ENCODE assay signal across 17 mouse cellular contexts in genomic region chr13:83762484-83762883, GRCm38 (mm10).
"Had no signal": no experiment of that assay in that cellular context is flagged by ENCODE, and none has a peak within 500 bp of the region (broad histone marks: within the 10 kb centered on the region; RNA-seq: fewer than 3 reads in every experiment).

No protein-coding gene starts in this region.

- DNase-seq: lung, adult 2 months; lung, postnatal 14 days; lung, postnatal 36 days; right cerebral cortex, postnatal 14 days; thymus, adult 2 months; thymus, postnatal 25 days; thymus, postnatal 4 days had no signal

- H3K9me3 ChIP-seq: lung, embryonic 15.5 days; megakaryocyte, embryonic 14.5 days; midbrain, embryonic 13.5 days; midbrain, embryonic 15.5 days; neural tube, embryonic 12.5 days; stomach, embryonic 15.5 days had no signal

- H3K9ac ChIP-seq: lung, embryonic 15.5 days; midbrain, embryonic 13.5 days; midbrain, embryonic 15.5 days; neural tube, embryonic 12.5 days; stomach, embryonic 15.5 days had no signal

- H3K27me3 ChIP-seq: lung, embryonic 15.5 days; megakaryocyte, embryonic 14.5 days; midbrain, embryonic 13.5 days; midbrain, embryonic 15.5 days; neural tube, embryonic 12.5 days; stomach, embryonic 15.5 days had no signal

- H3K4me3 ChIP-seq: lung, embryonic 15.5 days; megakaryocyte, embryonic 14.5 days; midbrain, embryonic 13.5 days; midbrain, embryonic 15.5 days; neural tube, embryonic 12.5 days; stomach, embryonic 15.5 days had no signal

- H3K4me1 ChIP-seq: lung, embryonic 15.5 days; megakaryocyte, embryonic 14.5 days; midbrain, embryonic 13.5 days; midbrain, embryonic 15.5 days; neural tube, embryonic 12.5 days; stomach, embryonic 15.5 days had no signal

- H3K27ac ChIP-seq: lung, embryonic 15.5 days; macrophage; midbrain, embryonic 13.5 days; midbrain, embryonic 15.5 days; neural tube, embryonic 12.5 days; stomach, embryonic 15.5 days; stomach, postnatal 0 days had no signal

- H3K36me3 ChIP-seq: lung, embryonic 15.5 days; midbrain, embryonic 13.5 days; midbrain, embryonic 15.5 days; neural tube, embryonic 12.5 days; stomach, embryonic 15.5 days had no signal

- H3K4me2 ChIP-seq: lung, embryonic 15.5 days; midbrain, embryonic 11.5 days; midbrain, embryonic 13.5 days; midbrain, embryonic 15.5 days; neural tube, embryonic 12.5 days; stomach, embryonic 15.5 days had no signal

- ATAC-seq: lung, postnatal 0 days; midbrain, embryonic 13.5 days; midbrain, embryonic 15.5 days had no signal
